Comparison of ENCODE assay signal across 9 mouse cellular contexts in the genomic region with DNA sequence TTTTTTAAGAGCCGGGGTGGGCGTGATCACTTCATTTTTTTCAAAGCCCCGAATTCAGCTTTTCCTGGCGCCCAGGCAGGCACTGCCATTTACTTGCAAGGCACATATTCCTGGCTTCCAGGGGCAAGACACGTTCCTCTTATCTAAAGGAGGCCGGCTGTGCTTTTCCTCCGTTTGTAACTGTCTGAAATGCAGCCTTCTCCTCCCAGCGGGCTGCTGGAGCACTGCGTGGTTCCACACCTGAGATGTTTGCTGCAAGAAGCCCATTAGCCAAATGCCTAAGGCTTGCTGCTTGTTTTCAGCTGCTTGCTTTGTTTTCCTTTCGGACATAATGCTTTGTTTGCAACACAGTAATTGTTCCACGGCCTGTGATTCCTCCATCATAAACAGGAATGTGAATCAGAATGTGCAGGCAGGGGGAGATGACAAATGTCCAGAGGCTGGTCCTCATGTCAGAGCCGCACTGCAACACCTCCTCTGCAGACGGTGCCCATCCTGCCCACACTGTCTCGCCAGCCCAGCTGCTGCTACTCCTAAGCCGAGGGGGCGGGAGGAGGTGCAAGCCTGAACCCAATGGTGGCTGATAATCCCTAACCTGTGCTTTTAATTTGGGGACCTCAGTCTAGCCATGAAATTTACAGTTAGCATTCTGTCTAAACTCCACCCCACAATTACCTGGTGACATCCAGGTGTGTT. TPM values are rescaled to one million over a fixed set of nuclear protein-coding genes. Genes with fewer than 3 reads are reported as not detected.
DNase-seq lines count a peak whose midpoint lies in the region; ATAC-seq and TF ChIP-seq lines count a peak whose summit lies in the region.
"Had no signal": no experiment of that assay in that cellular context is flagged by ENCODE, and none has a peak within 500 bp of the region (broad histone marks: within the 10 kb centered on the region; RNA-seq: fewer than 3 reads in every experiment).

No protein-coding gene starts in this region.

- H3K9ac ChIP-seq in heart, embryonic 13.5 days: peak overlapping the region; percentile 11; the same call in 1 of the 2 replicates
- H3K9ac ChIP-seq in limb, embryonic 14.5 days (ENCODE audit: low read depth, low read length, severe bottlenecking): no peak overlapping the region; the same call in 1 of the 2 replicates
- H3K9ac ChIP-seq in liver, embryonic 12.5 days: no peak overlapping the region

- H3K9me3 ChIP-seq in heart, embryonic 13.5 days: no peaks in the 10 kb centered on the region
- no peaks in the 10 kb centered on the region for H3K9me3 ChIP-seq in limb, embryonic 14.5 days (ENCODE audit: control insufficient read depth, low read length)
- H3K9me3 ChIP-seq in liver, embryonic 12.5 days (replicated peaks): no peaks in the 10 kb centered on the region

- H3K36me3 ChIP-seq in heart, embryonic 13.5 days: no peaks in the 10 kb centered on the region
- H3K36me3 ChIP-seq in limb, embryonic 14.5 days (ENCODE audit: control insufficient read depth, insufficient read depth, low read length): no peaks in the 10 kb centered on the region
- no peaks in the 10 kb centered on the region for H3K36me3 ChIP-seq in liver, embryonic 12.5 days

- DNase-seq in heart, postnatal 25 days (ENCODE audit: low spot score): no peak
- DNase-seq in right cerebral cortex, adult 18-20 months: peak; percentile 40
- DNase-seq in right cerebral cortex, postnatal 14 days: no peak
- DNase-seq in limb, embryonic 14.5 days (ENCODE audit: low spot score): no peak
- no peak for DNase-seq in lung, postnatal 36 days

- intact Hi-C loops in heart, postnatal 25 days (cut with DNase I): no loop called here

- TF ChIP-seq POLR2A in limb, embryonic 14.5 days (IDR thresholded peaks at IDR 0.05; ENCODE audit: borderline replicate concordance, extremely low read depth, insufficient read depth, insufficient read length): no peak

- ATAC-seq in heart, embryonic 13.5 days (ENCODE audit: extremely low read depth, insufficient number of reproducible peaks, low FRiP score, low TSS enrichment): no peak
- no peak for ATAC-seq in limb, embryonic 14.5 days (ENCODE audit: low FRiP score, low read depth)
- ATAC-seq in inflammation-experienced regulatory T-cells, adult 6 months: no peak
- no peak for ATAC-seq in liver, embryonic 12.5 days

- H3K4me3 ChIP-seq in heart, embryonic 13.5 days: peak overlapping the region; percentile 16; the same call in 1 of the 2 replicates
- no peak overlapping the region for H3K4me3 ChIP-seq in limb, embryonic 14.5 days (replicated peaks; ENCODE audit: low read length)
- no peak overlapping the region for H3K4me3 ChIP-seq in liver, embryonic 12.5 days
- H3K4me3 ChIP-seq: erythroblast, embryonic 14.5 days had no signal

- H3K27me3 ChIP-seq in heart, embryonic 13.5 days (replicated peaks): 0 out of 2 replicates have a peak, but pooled peaks cover 3% of the 10 kb centered on the region
- no peaks in the 10 kb centered on the region for H3K27me3 ChIP-seq in limb, embryonic 14.5 days (ENCODE audit: control insufficient read depth, insufficient read depth, low read length)
- no peaks in the 10 kb centered on the region for H3K27me3 ChIP-seq in liver, embryonic 12.5 days (replicated peaks)

- WGBS in heart, embryonic 13.5 days: 11% methylated on average over 16 of the region's 16 CpGs
- 20% methylated on average over 16 of the region's 16 CpGs for WGBS in limb, embryonic 14.5 days
- WGBS in liver, embryonic 12.5 days (ENCODE audit: insufficient replicate concordance): 24% methylated on average over 16 of the region's 16 CpGs

- peak overlapping the region; percentile 53 for H3K4me2 ChIP-seq in heart, embryonic 13.5 days
- H3K4me2 ChIP-seq in limb, embryonic 14.5 days (replicated peaks; ENCODE audit: low read depth, low read length, severe bottlenecking): 0 out of 2 replicates have a peak overlapping the region, but pooled peaks have one; percentile 3
- H3K4me2 ChIP-seq in liver, embryonic 12.5 days: no peak overlapping the region

- peaks cover 14% of the 10 kb centered on the region for H3K4me1 ChIP-seq in heart, embryonic 13.5 days
- H3K4me1 ChIP-seq in limb, embryonic 14.5 days (ENCODE audit: control insufficient read depth, insufficient read depth, low read length): peaks cover 3% of the 10 kb centered on the region; the same call in 1 of the 2 replicates
- H3K4me1 ChIP-seq in liver, embryonic 12.5 days: peaks cover 3% of the 10 kb centered on the region; the same call in 1 of the 2 replicates

- H3K27ac ChIP-seq in heart, embryonic 13.5 days (replicated peaks): no peak overlapping the region; the same call in 1 of the 2 replicates
- H3K27ac ChIP-seq in limb, embryonic 14.5 days (replicated peaks; ENCODE audit: low read depth, low read length): no peak overlapping the region
- no peak overlapping the region for H3K27ac ChIP-seq in liver, embryonic 12.5 days

RNA-seq across cellular contexts. Expression of gene Slc6a5, which starts 27.1 kb away (rescaled TPM):
- not detected in 2 replicates for polyA plus RNA-seq in heart, embryonic 13.5 days (2015; fragmentation: Nextera tagmentation; extraction: Ambion mirVana)
- total RNA-seq in heart, postnatal 25 days (2021): not detected
- 0.01 and 0.03 TPM in 2 replicates for polyA plus RNA-seq in limb, embryonic 14.5 days (2012; rRNA removed)
- not detected in 2 replicates for polyA plus RNA-seq in limb, embryonic 14.5 days (2014; fragmentation: Nextera tagmentation; extraction: Ambion mirVana)
- not detected for polyA plus RNA-seq in inflammation-experienced regulatory T-cells, adult 6 months (2017; shearing (Covaris generic))
- not detected in 2 replicates for polyA plus RNA-seq in liver, embryonic 12.5 days (2016; fragmentation: Nextera tagmentation; extraction: Ambion mirVana)
- polyA plus RNA-seq: erythroblast, embryonic 14.5 days had no signal
